Mouse (Mus musculus): ENCODE data around the gene Fam169b. TPM values are rescaled to one million over a fixed set of nuclear protein-coding genes. Genes with fewer than 3 reads are reported as not detected.
"Not testable (repeated sequence)": the region's sequence is repeated elsewhere in the genome, so short reads cannot be mapped to it uniquely, and the experiment has no call there.

Gene Fam169b
- polyA plus RNA-seq, 1 experiment from 2014 or later, result 0.42 TPM

GRCm38 (mm10) chr7:68286526-68287481 is 13.2 kb downstream of the Fam169b start:
- Histone ChIP-seq H3K9ac (ENCODE audit: low read length) (no peak overlapping the region), H3K4me3 (ENCODE audit: low read depth, low read length) (no peak overlapping the region), H3K27me3 (ENCODE audit: control insufficient read depth, insufficient read depth, low read length) (no peaks in the 10 kb centered on the region), H3K36me3 (ENCODE audit: control insufficient read depth, insufficient read depth, low read length) (no peaks in the 10 kb centered on the region), H3K4me2 (ENCODE audit: low read depth) (no peak overlapping the region), H3K9me3 (ENCODE audit: control insufficient read depth, low read length) (no peaks in the 10 kb centered on the region), H3K27ac (ENCODE audit: low read depth, low read length) (no peak overlapping the region), H3K4me1 (ENCODE audit: control insufficient read depth, insufficient read depth, low read length) (no peaks in the 10 kb centered on the region)
- WGBS, result 89% methylated on average over 24 of the region's 24 CpGs
- DNase-seq (ENCODE audit: low spot score) (no peak), ATAC-seq (ENCODE audit: insufficient read depth, low FRiP score, low TSS enrichment) (no peak)

DNA sequence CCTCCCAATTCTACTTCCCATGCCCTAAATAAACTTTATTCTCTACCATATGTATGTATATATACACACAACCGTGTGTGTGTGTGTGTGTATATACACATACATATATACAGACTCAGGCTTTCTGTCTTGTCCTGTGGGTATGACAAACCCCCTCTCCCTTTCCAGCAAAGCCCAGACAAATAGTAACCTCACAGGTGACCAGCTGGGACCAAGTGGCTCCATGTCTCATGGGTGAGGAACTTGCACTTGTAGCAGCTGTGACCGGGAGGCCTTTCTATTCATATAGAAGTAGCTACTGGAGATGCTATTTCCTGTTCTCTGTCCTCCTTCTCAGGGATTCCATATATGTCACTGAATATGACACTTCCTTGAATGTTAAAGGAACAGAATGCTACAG is 13.9 kb downstream of the Fam169b start:
- no peaks in the 10 kb centered on the region for H3K9me3 ChIP-seq (ENCODE audit: control insufficient read depth, low read length)
- H3K4me3 ChIP-seq (ENCODE audit: low read depth, low read length), result no peak overlapping the region
- H3K27me3 ChIP-seq (ENCODE audit: control insufficient read depth, insufficient read depth, low read length), result no peaks in the 10 kb centered on the region
- no peak overlapping the region for H3K27ac ChIP-seq (ENCODE audit: low read depth, low read length)
- no peaks in the 10 kb centered on the region for H3K36me3 ChIP-seq (ENCODE audit: control insufficient read depth, insufficient read depth, low read length)
- no peak overlapping the region for H3K9ac ChIP-seq (ENCODE audit: low read length)
- DNase-seq (ENCODE audit: low spot score), result no peak
- H3K4me2 ChIP-seq (ENCODE audit: low read depth), result no peak overlapping the region
- WGBS, result 92% methylated on average over 2 of the region's 2 CpGs
- ATAC-seq (ENCODE audit: insufficient read depth, low FRiP score, low TSS enrichment), result no peak
- no peaks in the 10 kb centered on the region for H3K4me1 ChIP-seq (ENCODE audit: control insufficient read depth, insufficient read depth, low read length)

DNA sequence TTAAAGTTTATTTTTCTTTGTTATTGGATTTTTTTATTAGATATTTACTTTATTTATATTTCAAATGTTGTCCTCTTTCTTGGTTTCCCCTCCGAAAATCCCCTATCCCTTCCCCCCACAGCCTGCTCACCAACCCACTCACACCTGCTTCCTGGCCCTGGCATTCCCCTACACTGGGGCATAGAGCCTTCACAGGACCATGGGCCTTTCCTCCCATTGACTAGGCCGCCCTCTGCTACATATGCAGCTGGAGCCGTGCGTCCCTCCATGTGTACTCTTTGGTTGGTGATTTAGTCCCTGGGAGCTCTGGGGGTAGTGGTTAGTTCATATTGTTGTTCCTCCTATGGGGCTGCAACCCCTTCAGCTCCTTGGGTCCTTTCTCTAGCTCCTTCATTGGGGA is 14.4 kb downstream of the Fam169b start:
- not testable (repeated sequence) for H3K4me2 ChIP-seq (ENCODE audit: low read depth); DNase-seq (ENCODE audit: low spot score); H3K4me1 ChIP-seq (ENCODE audit: control insufficient read depth, insufficient read depth, low read length); H3K27me3 ChIP-seq (ENCODE audit: control insufficient read depth, insufficient read depth, low read length); H3K27ac ChIP-seq (ENCODE audit: low read depth, low read length); H3K36me3 ChIP-seq (ENCODE audit: control insufficient read depth, insufficient read depth, low read length); H3K9me3 ChIP-seq (ENCODE audit: control insufficient read depth, low read length); H3K4me3 ChIP-seq (ENCODE audit: low read depth, low read length); H3K9ac ChIP-seq (ENCODE audit: low read length); ATAC-seq (ENCODE audit: insufficient read depth, low FRiP score, low TSS enrichment)
- 88% methylated on average over 4 of the region's 4 CpGs for WGBS

- Histone ChIP-seq H3K27me3 (ENCODE audit: control insufficient read depth, insufficient read depth, low read length) (no peaks in the 10 kb centered on the region), H3K4me2 (ENCODE audit: low read depth) (no peak overlapping the region), H3K4me3 (ENCODE audit: low read depth, low read length) (no peak overlapping the region), H3K4me1 (ENCODE audit: control insufficient read depth, insufficient read depth, low read length) (no peaks in the 10 kb centered on the region), H3K36me3 (ENCODE audit: control insufficient read depth, insufficient read depth, low read length) (no peaks in the 10 kb centered on the region), H3K27ac (ENCODE audit: low read depth, low read length) (no peak overlapping the region), H3K9me3 (ENCODE audit: control insufficient read depth, low read length) (no peaks in the 10 kb centered on the region), H3K9ac (ENCODE audit: low read length) (no peak overlapping the region)
- no peak for ATAC-seq (ENCODE audit: insufficient read depth, low FRiP score, low TSS enrichment)
- 91% methylated on average over 8 of the region's 8 CpGs for WGBS
- no peak for DNase-seq (ENCODE audit: low spot score)
These were observed 15.4 kb downstream of the Fam169b start for GRCm38 (mm10) chr7:68289081-68289480.

- Histone ChIP-seq H3K4me2 (ENCODE audit: low read depth) (no peak overlapping the region), H3K36me3 (ENCODE audit: control insufficient read depth, insufficient read depth, low read length) (no peaks in the 10 kb centered on the region), H3K27ac (ENCODE audit: low read depth, low read length) (no peak overlapping the region), H3K4me1 (ENCODE audit: control insufficient read depth, insufficient read depth, low read length) (no peaks in the 10 kb centered on the region), H3K9ac (ENCODE audit: low read length) (no peak overlapping the region), H3K4me3 (ENCODE audit: low read depth, low read length) (no peak overlapping the region), H3K27me3 (ENCODE audit: control insufficient read depth, insufficient read depth, low read length) (no peaks in the 10 kb centered on the region), H3K9me3 (ENCODE audit: control insufficient read depth, low read length) (no peaks in the 10 kb centered on the region)
- WGBS, result 44% methylated on average over 1 of the region's 1 CpGs
- no peak for ATAC-seq (ENCODE audit: insufficient read depth, low FRiP score, low TSS enrichment)
- DNase-seq (ENCODE audit: low spot score), result no peak
These were observed 18.0 kb downstream of the Fam169b start for GRCm38 (mm10) chr7:68291603-68292002.

DNA sequence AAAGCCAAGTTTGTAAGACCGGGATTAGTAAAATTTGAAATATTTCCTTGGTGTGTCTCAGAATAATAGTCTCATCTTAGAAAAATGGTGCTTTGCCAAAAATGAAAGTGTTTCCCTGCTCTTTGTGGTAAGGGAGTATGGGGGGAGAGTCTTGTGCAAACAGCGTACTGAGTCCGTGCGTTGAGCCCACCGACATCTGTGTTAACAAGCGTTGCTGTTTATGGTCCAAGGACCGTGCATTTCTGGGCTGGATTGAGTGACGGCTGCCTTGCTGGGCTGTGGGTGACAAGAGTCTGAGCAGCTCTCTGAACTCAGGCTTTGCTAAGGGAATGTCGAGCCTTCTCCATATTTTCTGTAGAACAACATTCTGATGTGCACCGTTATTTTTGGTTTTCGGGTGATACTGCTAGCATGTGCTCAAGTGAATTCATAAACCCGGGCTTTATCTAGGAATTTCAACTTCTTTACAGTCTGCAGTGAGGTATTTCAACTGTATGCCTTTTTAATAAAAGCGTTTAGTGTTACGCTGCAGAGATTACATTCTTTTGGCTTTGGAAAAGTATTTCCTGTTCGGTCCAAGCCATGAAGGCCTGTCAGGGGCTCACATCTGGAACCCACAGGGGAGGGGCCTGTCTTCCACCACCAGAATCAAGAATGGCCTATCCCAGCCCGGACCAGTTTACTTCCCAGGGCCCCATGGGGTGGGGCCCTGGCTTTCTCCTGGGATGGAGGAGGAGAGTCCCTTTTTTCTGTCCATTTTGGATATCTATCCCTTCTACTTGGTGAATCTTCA is 20.6 kb downstream of the Fam169b start:
- DNase-seq (ENCODE audit: low spot score), result no peak
- 67% methylated on average over 16 of the region's 16 CpGs for WGBS
- H3K9me3 ChIP-seq (ENCODE audit: control insufficient read depth, low read length), result no peaks in the 10 kb centered on the region
- H3K27ac ChIP-seq (ENCODE audit: low read depth, low read length), result no peak overlapping the region
- no peak overlapping the region for H3K9ac ChIP-seq (ENCODE audit: low read length)
- H3K4me3 ChIP-seq (ENCODE audit: low read depth, low read length), result no peak overlapping the region
- no peak overlapping the region for H3K4me2 ChIP-seq (ENCODE audit: low read depth)
- ATAC-seq (ENCODE audit: insufficient read depth, low FRiP score, low TSS enrichment), result no peak
- H3K36me3 ChIP-seq (ENCODE audit: control insufficient read depth, insufficient read depth, low read length), result no peaks in the 10 kb centered on the region
- no peaks in the 10 kb centered on the region for H3K4me1 ChIP-seq (ENCODE audit: control insufficient read depth, insufficient read depth, low read length)
- H3K27me3 ChIP-seq (ENCODE audit: control insufficient read depth, insufficient read depth, low read length), result no peaks in the 10 kb centered on the region

DNA sequence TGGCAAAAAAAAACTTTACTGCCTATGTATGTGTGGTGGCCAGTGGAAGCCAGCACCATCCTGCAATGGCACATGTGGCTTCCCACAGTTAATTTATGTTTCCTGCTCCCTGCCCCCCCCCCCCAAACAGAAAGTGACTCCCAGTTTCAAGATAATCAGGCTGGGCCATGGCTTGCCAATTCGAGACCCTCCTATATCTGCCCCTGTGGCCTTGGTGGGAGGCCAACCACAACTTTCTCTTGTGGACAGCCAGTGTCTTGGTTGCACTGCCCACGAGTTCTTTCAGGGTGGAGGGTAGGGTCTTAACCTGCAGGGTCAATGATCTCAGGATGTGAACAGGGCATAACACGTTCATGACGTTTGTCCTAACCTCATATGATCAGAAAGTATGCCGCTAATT is 22.8 kb downstream of the Fam169b start:
- no peak overlapping the region for H3K9ac ChIP-seq (ENCODE audit: low read length)
- H3K9me3 ChIP-seq (ENCODE audit: control insufficient read depth, low read length), result no peaks in the 10 kb centered on the region
- ATAC-seq (ENCODE audit: insufficient read depth, low FRiP score, low TSS enrichment) (no peak), DNase-seq (ENCODE audit: low spot score) (no peak)
- H3K27me3 ChIP-seq (ENCODE audit: control insufficient read depth, insufficient read depth, low read length), result no peaks in the 10 kb centered on the region
- WGBS, result 89% methylated on average over 5 of the region's 5 CpGs
- no peak overlapping the region for H3K27ac ChIP-seq (ENCODE audit: low read depth, low read length)
- no peak overlapping the region for H3K4me2 ChIP-seq (ENCODE audit: low read depth)
- no peak overlapping the region for H3K4me3 ChIP-seq (ENCODE audit: low read depth, low read length)
- no peaks in the 10 kb centered on the region for H3K36me3 ChIP-seq (ENCODE audit: control insufficient read depth, insufficient read depth, low read length)
- no peaks in the 10 kb centered on the region for H3K4me1 ChIP-seq (ENCODE audit: control insufficient read depth, insufficient read depth, low read length)

DNA sequence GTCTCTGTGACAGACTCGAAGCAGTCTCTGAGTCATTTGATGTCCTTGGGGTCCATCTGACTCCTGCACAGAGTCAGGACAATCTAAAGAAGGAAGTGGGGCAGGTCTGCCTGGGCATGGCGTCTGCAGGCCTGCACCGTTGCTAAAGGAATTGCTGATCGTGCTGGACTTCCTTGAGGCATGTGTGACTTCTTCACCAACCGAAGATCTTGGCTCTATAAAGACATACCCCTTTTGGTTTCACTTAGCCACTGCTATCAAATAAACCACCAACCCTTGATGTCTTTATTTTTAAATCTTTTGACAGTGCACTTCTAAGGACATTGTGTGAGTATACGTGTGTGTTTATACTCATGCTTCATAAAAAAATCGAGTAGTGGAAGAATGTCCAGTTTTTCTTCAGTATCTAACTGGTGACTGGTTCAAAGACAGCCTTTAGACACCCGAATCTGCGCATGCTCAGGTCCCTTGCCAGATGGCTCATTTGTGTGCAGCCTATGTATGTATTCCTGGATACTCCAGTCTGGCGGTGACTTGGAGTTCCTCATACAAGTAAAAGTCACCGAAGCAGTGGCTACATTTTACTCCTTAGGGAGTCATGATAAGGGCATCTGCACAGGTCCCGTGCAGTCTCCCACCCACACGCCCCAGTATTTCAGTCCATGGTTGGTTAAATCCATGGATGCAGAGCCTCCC is 24.9 kb downstream of the Fam169b start:
- 86% methylated on average over 13 of the region's 13 CpGs for WGBS
- Histone ChIP-seq H3K27ac (ENCODE audit: low read depth, low read length) (no peak overlapping the region), H3K4me2 (ENCODE audit: low read depth) (no peak overlapping the region), H3K36me3 (ENCODE audit: control insufficient read depth, insufficient read depth, low read length) (no peaks in the 10 kb centered on the region), H3K9ac (ENCODE audit: low read length) (no peak overlapping the region), H3K27me3 (ENCODE audit: control insufficient read depth, insufficient read depth, low read length) (no peaks in the 10 kb centered on the region), H3K9me3 (ENCODE audit: control insufficient read depth, low read length) (no peaks in the 10 kb centered on the region), H3K4me3 (ENCODE audit: low read depth, low read length) (no peak overlapping the region), H3K4me1 (ENCODE audit: control insufficient read depth, insufficient read depth, low read length) (no peaks in the 10 kb centered on the region)
- no peak for DNase-seq (ENCODE audit: low spot score)
- no peak for ATAC-seq (ENCODE audit: insufficient read depth, low FRiP score, low TSS enrichment)

Measured in neural tube, embryonic 11.5 days (tissue).